Mouse (Mus musculus) 3134 (cell line): ENCODE measurements around the gene Plod3.
"Not testable (repeated sequence)": the region's sequence is repeated elsewhere in the genome, so short reads cannot be mapped to it uniquely, and the experiment has no call there.

Experiments used
- DNase-seq: peaks from one replicate; pipeline ENCODE4 v3.0.0-alpha.2; 2011; ENCODE audit warnings: low spot score; ENCODE audit not compliant: insufficient read length; ENCODE audit errors: extremely low read depth

Gene Plod3

DNA sequence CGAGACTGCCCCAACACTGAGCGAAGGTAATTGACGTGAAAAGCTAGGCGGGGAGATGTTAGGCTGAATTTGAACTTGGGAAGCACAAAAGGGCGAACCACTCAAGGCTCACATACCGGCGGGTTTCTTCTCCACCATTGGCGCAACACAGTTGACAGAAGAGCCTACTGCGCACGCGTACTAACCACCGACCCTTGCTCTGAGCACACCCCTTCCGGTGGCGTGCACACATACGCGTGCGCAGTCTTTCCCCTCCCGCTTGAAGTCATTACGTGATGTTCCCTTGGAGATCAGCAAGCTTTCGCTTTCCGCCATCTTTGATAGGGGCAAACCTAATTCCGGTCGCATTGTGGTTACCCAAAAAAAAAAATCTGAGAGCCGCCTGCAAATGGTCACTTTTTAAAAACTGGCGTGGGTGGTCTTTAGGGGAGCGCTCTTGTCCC, at the start of gene Plod3:
Gene Plod3 (plus strand): TSS at position 325 of the 443 bp plus-strand sequence.
- peak; percentile 96 for DNase-seq

DNA sequence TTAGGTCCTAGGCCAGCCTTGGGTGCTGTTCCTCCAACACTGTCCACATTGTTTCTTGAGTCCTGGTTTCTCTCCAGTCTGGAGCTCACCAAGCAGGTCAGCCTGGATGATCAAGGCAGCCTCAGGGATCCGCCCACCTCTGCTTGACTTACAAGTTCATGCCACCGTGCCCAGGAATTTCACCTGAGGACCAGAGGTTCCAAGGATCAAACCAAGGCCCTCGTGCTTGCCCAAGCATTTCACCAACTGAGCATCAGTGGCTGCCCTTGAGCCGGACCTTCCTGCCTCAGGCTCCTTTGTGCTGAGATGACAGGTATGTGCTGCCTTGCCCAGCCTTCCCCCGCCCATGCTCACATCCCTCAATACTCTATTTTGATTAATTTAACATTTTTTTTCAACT, 49.2 kb upstream of the Plod3 start:
- DNase-seq = no peak

DNA sequence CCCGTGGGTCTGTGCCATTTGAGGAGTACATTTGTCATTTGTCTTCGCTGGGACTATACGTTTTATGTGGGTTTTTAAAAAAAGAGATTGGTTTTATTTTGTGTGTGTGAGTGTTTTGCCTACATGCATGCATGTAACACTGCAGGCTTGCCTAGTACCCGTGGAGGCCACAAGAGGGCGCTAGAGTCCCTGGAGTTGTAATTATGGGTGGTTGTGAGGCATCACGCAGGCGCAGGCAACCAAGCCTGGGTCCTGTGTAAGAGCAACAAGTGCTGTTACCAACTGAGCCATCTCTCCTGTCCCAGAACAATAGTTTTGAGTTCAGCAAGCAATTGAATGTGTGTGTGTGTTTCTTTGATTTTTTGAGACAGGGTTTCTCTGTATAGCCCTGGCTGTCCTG, 47.5 kb upstream of the Plod3 start:
- no peak for DNase-seq

DNA sequence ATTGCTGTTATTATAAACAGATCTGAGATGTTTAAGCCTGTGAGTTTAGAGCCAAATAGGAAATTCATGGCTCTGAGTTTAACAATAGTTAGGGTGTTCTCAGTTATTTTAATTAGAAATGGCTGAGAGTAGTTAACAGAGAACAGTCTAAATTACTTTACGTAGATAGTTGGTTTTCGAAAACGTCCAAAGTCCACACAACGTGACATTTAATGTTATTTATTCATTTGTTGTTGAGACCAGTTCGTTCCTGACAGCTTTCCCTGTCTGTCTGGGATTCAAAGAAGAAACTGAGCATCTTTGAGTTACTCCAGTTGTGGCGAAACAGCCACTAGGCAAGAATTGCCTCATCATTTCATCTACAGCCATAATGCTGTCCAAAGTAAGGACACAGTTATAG, 46.8 kb upstream of the Plod3 start:
- not testable (repeated sequence) for DNase-seq

DNA sequence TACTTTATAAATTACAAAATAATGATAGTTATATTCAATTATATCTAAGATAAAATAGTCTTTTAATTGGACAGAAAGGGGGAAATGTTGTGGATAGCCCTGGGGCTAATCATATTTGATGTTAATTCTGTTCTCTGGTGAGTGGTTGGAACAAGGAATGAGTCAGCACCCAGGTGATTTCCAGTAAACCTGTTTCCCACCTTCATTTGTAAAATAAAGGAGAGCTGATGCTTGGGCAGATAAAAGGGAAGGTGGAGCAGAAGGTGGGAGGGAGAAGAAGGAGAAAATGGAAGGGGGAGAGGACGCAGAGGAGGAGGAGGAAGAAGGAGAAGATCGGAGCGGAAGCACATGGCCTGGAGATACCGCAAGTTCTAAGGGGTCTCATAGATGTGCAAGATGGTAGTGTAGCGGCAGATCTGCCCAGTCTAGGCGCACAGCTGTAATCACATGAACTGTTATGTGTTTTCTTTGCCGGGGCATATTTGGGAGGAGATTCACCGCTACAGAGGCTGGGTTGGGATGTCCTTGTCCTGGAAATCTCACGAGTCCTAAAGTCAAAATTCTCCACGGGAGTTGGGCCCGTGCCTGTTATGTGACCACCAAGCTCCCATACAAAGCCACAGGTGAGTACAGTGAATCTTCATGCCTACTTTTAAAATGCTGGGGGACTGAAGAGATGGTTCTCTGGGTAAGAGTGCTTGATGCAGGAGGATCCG, 45.8 kb upstream of the Plod3 start:
- DNase-seq = no peak

DNA sequence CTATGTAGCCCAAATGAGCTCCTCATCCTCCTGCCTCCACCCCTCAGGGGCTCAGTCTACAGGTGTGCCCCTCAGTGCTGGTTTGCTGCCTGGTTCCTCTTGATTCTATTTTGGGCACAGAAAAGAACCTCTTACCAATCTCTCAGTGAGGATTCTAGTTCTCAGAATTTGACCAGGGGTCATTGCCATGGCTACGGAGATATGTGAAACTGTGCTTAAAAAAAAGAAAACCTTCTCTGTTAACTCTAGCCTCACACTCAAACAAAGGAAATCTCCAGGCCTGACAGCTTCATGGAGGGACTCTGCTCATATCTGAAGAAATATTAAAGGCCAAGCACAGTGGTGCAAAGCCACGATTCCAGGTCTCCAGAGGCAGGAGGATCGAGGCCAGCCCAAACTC, 44.0 kb upstream of the Plod3 start:
- DNase-seq = no peak

DNA sequence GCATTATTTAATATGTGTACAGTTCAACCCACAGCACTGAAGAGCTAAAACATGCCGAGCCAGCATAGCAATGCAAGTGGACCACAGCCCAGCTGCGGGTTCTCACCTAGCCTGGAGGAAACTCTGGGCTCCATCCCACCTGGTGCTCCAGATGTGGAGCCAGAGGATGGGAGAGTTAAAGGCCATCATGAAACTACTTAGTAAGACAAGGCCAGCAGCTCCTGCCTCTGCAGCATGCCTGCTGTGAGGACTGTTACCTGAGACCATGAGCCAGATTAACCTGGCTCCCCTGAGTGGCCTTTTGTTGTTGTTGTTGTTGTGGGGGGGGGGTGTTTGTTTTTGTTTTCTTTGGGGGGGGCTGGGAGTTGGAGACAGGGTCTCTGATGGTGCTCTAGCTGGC, 43.4 kb upstream of the Plod3 start:
- DNase-seq = no peak

DNA sequence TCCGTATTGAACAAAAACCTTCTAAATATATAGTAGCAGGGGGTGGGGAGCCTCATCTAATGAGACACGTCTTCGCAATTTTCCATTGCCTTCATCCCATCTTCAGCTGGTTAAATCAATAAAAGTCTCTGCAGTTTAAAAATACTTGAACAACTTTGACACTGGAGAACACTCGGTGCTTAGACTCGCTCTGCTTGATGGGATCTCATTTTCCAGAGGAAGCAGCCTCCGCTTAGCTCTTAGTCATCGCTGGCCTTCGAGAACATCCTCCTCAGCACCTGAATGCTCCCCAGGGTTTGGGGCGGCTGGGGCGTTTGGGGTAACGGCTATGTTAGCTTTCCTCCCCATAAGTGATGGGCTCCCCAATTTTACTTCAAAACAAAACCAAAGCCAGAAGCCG, 41.7 kb upstream of the Plod3 start:
- no peak for DNase-seq

DNA sequence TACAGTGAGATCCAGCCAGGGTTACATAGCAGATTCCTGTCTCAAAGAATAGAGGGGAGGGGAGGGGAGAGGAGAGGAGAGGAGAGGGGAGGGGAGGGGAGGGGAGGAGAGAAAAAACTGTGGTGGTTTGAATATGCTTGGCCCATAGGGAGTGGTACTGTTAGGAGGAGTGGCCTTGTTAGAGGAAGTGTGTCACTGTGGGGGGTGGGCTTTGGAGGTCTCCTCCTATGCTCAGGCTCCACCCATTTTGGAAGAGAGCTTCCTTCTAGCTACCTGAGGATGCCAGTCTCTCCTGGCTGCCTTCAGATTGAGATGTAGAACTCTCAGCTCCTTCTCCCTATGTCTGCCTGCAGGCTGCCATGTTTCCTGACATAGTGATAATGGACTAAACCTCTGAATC, 38.9 kb upstream of the Plod3 start:
- DNase-seq = no peak

DNA sequence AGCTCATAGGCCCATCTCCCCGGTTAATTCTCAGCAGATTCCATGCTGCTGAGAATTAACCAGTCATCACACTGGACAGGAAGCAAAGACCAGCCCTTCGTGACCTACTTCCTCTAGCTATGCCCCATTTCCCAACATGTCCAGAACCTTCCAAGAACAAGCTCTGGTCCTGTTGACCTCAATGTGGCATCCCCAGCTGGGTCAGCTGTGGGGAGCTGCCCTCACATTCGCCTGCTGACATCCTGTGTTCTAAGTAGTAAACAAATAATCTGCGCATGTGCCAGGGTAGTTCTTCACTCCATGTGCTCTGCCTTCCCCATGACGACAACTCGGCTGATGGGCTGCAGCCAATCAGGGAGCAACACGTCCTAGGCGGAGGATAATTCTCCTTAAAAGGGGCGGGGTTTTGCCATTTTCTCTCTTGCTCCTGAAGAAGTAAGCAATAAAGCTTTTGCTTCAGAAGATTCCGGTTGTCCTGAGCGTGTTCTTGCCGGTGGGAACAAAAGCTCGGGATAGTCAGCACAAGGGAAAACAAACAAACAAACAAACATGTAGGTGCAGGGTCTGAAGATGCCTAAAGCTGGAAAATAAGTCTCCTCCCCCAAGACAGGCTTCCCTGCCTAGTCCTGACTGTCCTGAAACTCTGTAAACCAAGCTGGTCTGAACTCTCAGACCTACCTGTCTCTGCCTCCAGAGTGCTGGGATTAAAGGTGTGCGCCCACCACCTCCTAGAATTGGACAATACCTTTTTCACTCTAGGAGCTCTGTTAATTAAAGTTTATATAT, 37.1 kb upstream of the Plod3 start:
- not testable (repeated sequence) for DNase-seq

DNA sequence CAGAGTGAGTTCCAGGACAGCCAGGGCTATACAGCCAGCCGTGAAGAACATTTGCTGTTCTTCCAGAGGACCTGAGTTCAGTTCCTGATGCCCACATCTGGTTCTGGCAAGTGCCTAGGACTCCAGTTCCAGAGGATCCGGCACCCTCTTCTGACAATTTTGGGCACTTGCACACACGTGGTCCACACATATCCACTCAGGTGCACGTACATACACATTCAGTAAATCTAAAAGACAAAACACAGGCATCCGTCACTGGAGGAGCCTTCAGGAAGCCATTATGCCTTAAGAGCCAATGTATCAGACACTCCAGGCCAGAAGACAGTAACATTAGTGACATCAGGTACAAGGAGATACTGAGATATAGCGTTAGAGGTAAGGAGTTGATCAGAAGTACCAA, 36.3 kb upstream of the Plod3 start:
- no peak for DNase-seq

DNA sequence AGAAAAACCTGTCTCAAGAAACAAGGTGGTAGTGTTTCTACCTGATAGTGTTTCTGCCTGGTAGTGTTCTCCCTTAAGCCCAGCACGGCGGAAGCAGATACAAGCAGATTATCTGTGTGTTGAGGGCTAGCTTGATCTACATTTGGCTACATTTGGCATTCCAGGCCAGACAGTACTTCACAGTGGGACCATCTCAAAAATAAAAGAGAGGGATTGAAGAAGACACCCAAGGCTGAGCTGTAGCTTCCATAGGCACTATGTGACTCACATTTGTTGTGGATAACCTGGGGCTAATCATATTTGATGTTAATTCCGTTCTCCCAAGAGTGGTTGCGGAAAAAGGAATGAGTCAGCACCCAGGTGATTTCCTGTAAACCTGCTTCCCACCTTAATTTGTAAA, 34.7 kb upstream of the Plod3 start:
- no peak for DNase-seq

DNA sequence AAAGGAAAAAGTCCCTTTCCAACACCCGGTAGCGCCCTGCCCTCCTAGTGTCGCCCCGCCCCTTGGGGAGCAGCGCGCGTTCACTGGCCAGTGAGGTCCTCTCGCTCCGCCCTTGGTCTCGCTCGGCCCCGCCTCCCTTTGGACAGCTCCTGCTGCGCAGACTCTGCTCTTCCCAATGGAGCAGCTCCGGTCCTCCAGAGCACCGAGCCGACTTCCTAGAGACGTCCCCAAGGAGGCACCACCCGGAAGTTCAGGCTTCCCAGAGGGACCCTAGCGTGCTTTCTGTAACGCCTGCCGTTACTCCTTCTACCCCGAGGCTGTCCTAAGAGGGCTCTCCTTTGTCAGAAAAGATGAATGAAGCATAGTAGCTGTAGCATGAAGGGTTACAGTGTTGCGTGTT, 33.8 kb upstream of the Plod3 start, which contains the start of gene Fis1:
Gene Fis1 (plus strand): TSS at position 261 of the 400 bp plus-strand sequence.
- DNase-seq = peak; percentile 95

DNA sequence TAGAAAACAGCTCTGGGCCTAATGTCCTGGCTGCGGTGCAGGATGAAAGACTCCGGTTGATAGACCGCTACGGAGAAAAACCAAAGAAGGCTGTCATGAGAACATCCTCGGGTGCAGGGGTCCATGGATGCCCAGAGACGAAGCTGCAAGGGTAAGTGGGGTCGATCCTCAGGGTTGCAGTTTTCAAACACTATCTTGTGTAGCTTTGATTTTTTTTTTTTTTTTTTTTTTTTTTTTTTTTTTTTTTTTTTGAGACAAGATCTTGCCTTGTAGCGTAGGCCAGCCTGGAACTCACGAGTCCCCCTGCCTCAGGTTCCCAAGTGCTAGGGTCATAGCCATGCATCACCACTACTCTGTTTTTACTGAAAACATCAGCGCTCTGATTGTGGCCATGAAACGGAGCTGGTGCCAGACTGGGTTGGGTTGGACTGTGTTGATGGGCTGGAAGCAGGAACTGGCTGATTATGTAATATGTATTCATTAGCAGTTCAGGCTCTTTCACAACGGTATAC, 33.3 kb upstream of the Plod3 start:
- peak; percentile 34 for DNase-seq

DNA sequence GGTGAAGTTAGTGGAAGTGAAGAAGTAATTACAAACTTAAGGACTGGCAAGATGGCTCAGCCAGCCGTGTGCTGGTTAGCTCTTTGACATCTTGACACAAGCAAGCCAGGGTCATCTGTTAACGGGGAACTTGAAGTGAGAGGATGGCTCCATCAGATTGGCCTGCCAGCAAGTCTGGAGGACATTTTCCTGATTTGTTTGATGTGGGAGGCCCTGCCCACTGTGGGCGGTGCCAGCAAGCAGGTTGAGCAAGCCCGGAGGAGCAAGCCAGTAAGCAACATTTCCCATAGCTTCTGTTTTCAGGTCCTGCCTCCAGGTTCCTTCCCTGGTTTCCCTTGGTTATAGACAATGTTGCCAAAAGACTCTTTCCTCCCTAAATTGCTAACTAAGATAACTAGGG, 31.2 kb upstream of the Plod3 start:
- no peak for DNase-seq

DNA sequence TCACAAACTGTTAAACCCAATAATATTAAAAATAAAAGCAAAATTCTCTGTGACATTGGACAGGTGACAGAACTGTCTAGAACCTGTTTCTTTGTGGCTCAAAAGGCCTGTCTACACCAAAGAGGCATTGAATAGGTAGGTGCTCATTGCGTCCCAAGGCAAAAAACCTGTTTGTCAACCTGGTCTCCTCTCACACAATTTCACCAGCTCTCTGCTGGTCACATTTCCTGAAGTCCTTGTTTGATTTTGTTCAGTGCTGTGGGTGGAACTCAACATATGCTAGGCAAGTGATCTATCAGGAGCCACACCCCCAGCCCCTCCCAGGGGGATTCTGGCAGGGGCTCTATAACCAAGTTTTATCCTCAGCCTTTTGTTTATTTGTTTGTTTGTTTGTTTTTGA, 29.6 kb upstream of the Plod3 start:
- DNase-seq = no peak

DNA sequence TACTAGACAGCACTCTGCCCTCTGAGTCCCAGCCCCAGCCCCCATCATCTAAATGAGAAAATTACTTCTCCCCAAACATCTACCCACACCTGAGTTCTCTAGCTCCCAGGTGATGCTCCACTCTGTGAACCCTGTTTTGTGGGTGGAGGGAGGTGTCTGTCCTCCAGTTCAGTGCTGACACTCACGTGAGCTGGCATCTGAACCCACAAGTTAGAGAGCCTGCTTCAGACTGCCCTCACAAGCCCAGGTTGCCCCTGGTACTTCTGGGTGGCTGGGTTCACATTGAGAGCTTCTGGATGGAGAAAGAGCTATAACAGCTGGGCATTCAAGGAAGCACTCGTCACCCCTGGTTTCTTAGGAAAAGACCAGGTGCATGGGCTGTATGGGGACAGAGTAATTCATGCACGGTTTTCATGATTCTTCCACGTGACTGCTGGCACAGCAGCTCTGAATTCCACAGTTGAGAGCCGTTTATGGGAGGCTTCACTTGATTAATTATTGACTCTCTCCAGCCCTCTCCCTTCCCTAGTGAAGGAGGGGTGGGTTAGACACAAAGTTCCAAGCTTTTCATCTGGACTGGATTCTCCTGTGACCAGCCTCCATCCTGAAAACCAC, 27.7 kb upstream of the Plod3 start:
- no peak for DNase-seq

DNA sequence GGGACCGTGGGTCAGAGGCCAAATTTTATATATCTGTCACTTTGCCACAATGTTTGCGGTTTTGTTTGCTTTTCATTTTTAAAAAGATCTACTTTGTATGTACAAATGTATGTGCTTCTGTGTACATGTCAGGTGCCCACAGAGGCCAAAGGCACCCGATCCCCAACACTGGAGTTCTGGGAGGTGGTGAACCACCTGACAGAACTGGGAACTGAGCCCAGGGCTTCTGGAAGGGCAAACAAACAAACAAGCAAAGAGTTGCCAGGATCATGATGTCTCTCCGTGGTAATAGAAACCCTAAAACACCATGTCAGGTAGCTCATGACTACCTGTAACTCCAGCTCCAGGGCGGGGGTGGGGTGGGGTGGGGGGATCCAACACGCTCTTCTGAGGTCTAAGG, 26.8 kb upstream of the Plod3 start:
- DNase-seq = no peak

DNA sequence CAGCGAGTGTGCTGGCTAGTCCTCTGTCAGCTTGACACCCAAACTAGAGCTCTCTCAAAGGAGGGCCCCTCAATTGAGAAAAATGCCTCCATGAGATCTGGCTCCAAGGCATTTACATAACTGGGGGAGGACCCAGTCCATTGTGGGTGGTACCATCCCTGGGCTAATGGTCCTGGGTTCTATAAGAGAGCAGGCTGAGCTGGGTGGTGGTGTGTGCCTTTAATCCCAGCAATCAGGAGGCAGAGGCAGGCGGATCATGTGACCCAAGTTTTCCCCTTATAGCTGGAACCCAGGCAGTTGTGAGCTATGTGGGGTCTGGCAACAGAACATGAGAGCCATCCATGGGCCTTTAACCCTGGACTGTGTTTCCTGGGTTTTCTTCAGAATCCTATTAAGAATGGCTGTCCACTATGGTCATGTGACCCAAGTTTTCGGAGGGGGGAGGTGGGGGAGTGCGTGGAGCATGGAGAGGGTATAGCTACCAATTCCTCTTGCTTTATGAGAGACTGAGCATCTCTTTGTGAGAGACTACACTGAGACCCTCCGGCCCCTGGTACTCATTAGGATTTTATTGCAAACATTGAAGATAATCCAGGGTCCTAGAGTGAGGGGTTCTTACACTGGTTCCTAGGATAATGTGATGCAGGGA, 25.4 kb upstream of the Plod3 start:
- DNase-seq = no peak

DNA sequence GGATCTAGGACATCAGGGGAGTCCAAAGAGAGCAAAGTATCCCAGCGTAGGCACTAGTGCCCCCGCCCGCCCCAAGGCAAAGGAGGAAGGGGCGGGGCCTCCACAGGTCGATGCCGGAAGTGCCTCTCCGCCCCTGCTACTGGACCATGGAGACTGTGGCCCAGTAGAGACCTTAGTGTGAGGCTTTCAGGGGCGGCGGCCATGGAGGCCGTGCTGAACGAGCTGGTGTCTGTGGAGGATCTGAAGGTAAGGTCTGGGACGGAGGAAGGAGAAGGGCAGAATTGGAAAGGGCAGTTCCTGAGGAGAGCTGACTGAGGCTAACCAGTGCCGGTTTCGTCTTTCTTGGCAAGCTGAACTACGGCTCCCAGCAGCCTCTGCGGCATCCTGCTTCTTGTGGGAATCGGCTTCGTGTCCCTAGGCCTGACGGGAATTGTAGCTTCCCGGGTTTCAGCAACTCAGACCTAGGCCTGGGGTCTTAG, 24.8 kb upstream of the Plod3 start:
- peak; percentile 90 for DNase-seq

DNA sequence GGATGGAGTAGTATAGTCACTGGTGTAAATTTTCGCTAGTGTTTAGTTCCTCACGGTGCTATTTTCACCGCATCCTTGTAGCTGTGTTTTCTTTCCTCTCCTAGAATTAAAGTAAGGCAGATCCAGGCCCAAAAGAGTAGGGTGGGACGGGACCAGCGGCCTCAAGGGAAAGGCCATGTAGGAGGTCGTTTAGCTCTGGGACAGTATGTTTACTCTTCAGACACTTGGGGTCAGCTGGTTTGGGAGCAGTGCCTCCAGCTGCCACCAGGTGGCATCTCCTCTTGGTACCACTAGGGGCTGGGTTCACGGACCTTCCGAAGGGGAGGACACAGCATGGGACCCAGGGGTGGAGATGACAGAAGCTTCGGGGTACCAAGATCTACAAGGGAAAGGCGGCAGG, 24.3 kb upstream of the Plod3 start:
- DNase-seq = peak; percentile 53
